Mouse (Mus musculus) intestine, postnatal 0 days (tissue): Measurements from ENCODE around the gene Slc35g1. TPM values are rescaled to one million over a fixed set of nuclear protein-coding genes. Genes with fewer than 3 reads are reported as not detected.

Experiments
- ATAC-seq: fragments of 200-750 bp; cut with Nextera tagmentation; 2 replicates; pipeline ENCODE4 v1.8.0; 2017; ENCODE audit warnings: mild to moderate bottlenecking, moderate TSS enrichment, moderate library complexity
- H3K27ac ChIP-seq: fragments of 300-500 bp; sonication (generic); 2 replicates; pipeline ENCODE4 v1.5.1; 2014; ENCODE audit warnings: mild to moderate bottlenecking, low read depth, low read length, moderate library complexity
- H3K27me3 ChIP-seq: fragments of 300-500 bp; sonication (generic); replicated peaks from 2 replicates; pipeline ENCODE4 v1.6.1; 2014; ENCODE audit warnings: low read length, mixed read lengths; ENCODE audit not compliant: control insufficient read depth, insufficient read depth
- H3K36me3 ChIP-seq: fragments of 300-500 bp; sonication (generic); 2 replicates; pipeline ENCODE4 v1.6.1; 2014; ENCODE audit warnings: mild to moderate bottlenecking, moderate library complexity; ENCODE audit not compliant: control insufficient read depth, insufficient read depth
- H3K4me1 ChIP-seq: fragments of 300-500 bp; sonication (generic); replicated peaks from 2 replicates; pipeline ENCODE4 v1.6.1; 2014; ENCODE audit warnings: antibody characterized with exemption, low read length, mixed read lengths; ENCODE audit not compliant: control insufficient read depth, insufficient read depth
- H3K4me2 ChIP-seq: fragments of 300-500 bp; sonication (generic); replicated peaks from 2 replicates; pipeline ENCODE4 v1.6.1; 2014; ENCODE audit warnings: low read depth, mild to moderate bottlenecking, moderate library complexity
- H3K4me3 ChIP-seq: fragments of 300-500 bp; sonication (generic); 2 replicates; pipeline ENCODE4 v1.5.1; 2014; ENCODE audit warnings: low read depth, low read length
- H3K9ac ChIP-seq: fragments of 300-500 bp; sonication (generic); 2 replicates; pipeline ENCODE4 v1.6.1; 2014; ENCODE audit warnings: mild to moderate bottlenecking, low read depth, low read length
- H3K9me3 ChIP-seq: fragments of 300-500 bp; sonication (generic); 2 replicates; pipeline ENCODE4 v1.6.1; 2016; ENCODE audit warnings: mixed run types; ENCODE audit not compliant: control insufficient read depth
- CTCF ChIP-seq: sonication (generic); IDR thresholded peaks from 2 replicates; pipeline ENCODE4 v1.5.1; 2016; ENCODE audit warnings: low read depth, mild to moderate bottlenecking, control low read depth, antibody characterized with exemption, moderate library complexity
- WGBS: fragments of 180-500 bp; shearing (Covaris S2); extraction: QIAGEN DNeasy Blood & Tissue Kit; methylation state at CpG from one replicate; pipeline ENCODE4 v1.1.7; 2014; 5-methylcytosine and 5-hydroxymethylcytosine counted together
- polyA plus RNA-seq: library from polyadenylated mRNA; unstranded; fragments of >200 nt; fragmentation: Nextera tagmentation; extraction: Ambion mirVana; gene quantifications from 2 replicates; pipeline ENCODE4 v1.2.1, GENCODE M21; 2015

Gene Slc35g1
- polyA plus RNA-seq, 1 experiment from 2014 or later, result 7.8 TPM

- Histone ChIP-seq H3K4me1 (no peaks in the 10 kb centered on the region), H3K4me3 (no peak overlapping the region), H3K27me3 (no peaks in the 10 kb centered on the region), H3K9me3 (no peaks in the 10 kb centered on the region), H3K36me3 (no peaks in the 10 kb centered on the region), H3K4me2 (no peak overlapping the region), H3K27ac (no peak overlapping the region), H3K9ac (no peak overlapping the region)
- 89% methylated on average over 2 of the region's 2 CpGs for WGBS
- TF ChIP-seq CTCF, result no peak
- no peak for ATAC-seq
Observed at GRCm38 (mm10) chr19:38433381-38433780, 37.6 kb downstream of the Slc35g1 start.

DNA sequence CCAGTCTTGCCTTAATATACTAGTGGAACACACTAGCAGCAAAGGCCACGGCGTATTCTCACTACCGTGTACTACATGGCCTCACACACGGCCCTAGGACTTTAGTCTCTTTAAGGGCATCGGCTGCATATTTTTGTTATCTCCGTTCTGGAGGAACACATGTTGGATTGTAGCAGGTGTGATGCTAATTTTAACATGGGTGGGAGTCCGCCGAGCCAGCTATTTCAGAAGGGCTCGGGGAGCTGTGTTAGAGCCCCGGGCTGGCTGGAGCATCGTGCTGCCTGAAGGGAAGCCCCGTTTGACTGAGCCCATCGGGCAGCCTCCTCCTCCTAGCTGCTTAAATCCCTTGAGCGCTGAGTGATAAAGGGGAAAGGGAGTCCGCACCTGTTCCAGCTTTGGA is 39.4 kb downstream of the Slc35g1 start:
- Histone ChIP-seq H3K9me3 (no peaks in the 10 kb centered on the region), H3K4me2 (no peak overlapping the region), H3K4me3 (no peak overlapping the region), H3K27ac (no peak overlapping the region), H3K9ac (no peak overlapping the region), H3K36me3 (no peaks in the 10 kb centered on the region), H3K27me3 (no peaks in the 10 kb centered on the region), H3K4me1 (no peaks in the 10 kb centered on the region)
- 90% methylated on average over 15 of the region's 15 CpGs for WGBS
- no peak for TF ChIP-seq CTCF
- ATAC-seq, result no peak

DNA sequence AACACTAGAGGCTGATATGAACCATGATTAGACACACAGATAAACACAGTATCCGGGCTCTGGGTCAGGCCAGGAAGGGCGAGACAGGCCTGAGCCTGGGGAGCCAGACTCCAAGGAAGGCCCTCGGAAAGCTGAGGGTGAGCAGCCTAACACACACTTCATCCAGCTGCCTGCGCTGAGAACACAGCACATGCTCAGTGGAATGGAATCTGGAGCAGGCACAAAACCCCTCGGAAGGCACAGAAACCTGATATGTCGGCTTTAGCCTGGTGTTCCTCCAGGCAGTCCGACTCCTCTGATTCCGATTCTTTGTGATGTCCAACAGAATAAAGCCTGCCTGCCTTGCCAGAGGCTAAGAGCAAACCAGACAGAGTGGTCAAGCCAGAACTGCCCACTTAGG is 46.1 kb downstream of the Slc35g1 start:
- H3K9ac ChIP-seq, result no peak overlapping the region
- H3K27me3 ChIP-seq, result no peaks in the 10 kb centered on the region
- no peak overlapping the region for H3K4me3 ChIP-seq
- no peaks in the 10 kb centered on the region for H3K36me3 ChIP-seq
- peak; percentile 21; the same call in 1 of the 2 replicates for TF ChIP-seq CTCF
- H3K9me3 ChIP-seq, result no peaks in the 10 kb centered on the region
- no peaks in the 10 kb centered on the region for H3K4me1 ChIP-seq
- H3K27ac ChIP-seq, result no peak overlapping the region
- ATAC-seq, result no peak
- 68% methylated on average over 8 of the region's 8 CpGs for WGBS
- H3K4me2 ChIP-seq, result no peak overlapping the region

GRCm38 (mm10) chr19:38445758-38446157 is 50.0 kb downstream of the Slc35g1 start:
- H3K9me3 ChIP-seq, result no peaks in the 10 kb centered on the region
- H3K36me3 ChIP-seq, result no peaks in the 10 kb centered on the region
- no peaks in the 10 kb centered on the region for H3K27me3 ChIP-seq
- TF ChIP-seq CTCF, result no peak
- no peak overlapping the region for H3K27ac ChIP-seq
- 69% methylated on average over 5 of the region's 5 CpGs for WGBS
- no peak overlapping the region for H3K4me2 ChIP-seq
- no peak overlapping the region for H3K4me3 ChIP-seq
- ATAC-seq, result no peak
- no peak overlapping the region for H3K9ac ChIP-seq
- H3K4me1 ChIP-seq, result no peaks in the 10 kb centered on the region

Other genes with a start within 250 kb of the Slc35g1 start
- 18.1 and 19.0 TPM in 2 replicates for gene Fra10ac1, start 171.8 kb upstream of the Slc35g1 start, polyA plus RNA-seq
- 0.76 and 0.91 TPM in 2 replicates for gene Lgi1, start 131.4 kb upstream of the Slc35g1 start, polyA plus RNA-seq
- 2.9 and 3.1 TPM in 2 replicates for gene Plce1, start 85.1 kb downstream of the Slc35g1 start, polyA plus RNA-seq